Mouse (Mus musculus) heart, embryonic 11.5 days (tissue): ENCODE results near the gene Trio. TPM values are rescaled to one million over a fixed set of nuclear protein-coding genes. Genes with fewer than 3 reads are reported as not detected.

Experiments
- ATAC-seq: fragments of 200-750 bp; cut with Nextera tagmentation; replicated peaks from 2 replicates; pipeline ENCODE4 v1.8.0; 2017; ENCODE audit warnings: moderate library complexity; ENCODE audit not compliant: insufficient number of reproducible peaks, low FRiP score, low TSS enrichment
- H3K27ac ChIP-seq: fragments of 300-500 bp; sonication (generic); 2 replicates; pipeline ENCODE4 v1.5.1; 2014; ENCODE audit warnings: mild to moderate bottlenecking, low read depth, low read length
- H3K27me3 ChIP-seq: fragments of 300-500 bp; sonication (generic); 2 replicates; pipeline ENCODE4 v1.6.1; 2014; ENCODE audit warnings: mild to moderate bottlenecking, low read length, mixed read lengths; ENCODE audit not compliant: control insufficient read depth, insufficient read depth
- H3K36me3 ChIP-seq: fragments of 300-500 bp; sonication (generic); 2 replicates; pipeline ENCODE4 v1.6.1; 2014; ENCODE audit warnings: mild to moderate bottlenecking, low read length, moderate library complexity, mixed read lengths; ENCODE audit not compliant: control insufficient read depth, insufficient read depth
- H3K4me1 ChIP-seq: fragments of 300-500 bp; sonication (generic); 2 replicates; pipeline ENCODE4 v1.6.1; 2014; ENCODE audit warnings: low read length; ENCODE audit not compliant: control insufficient read depth, insufficient read depth
- H3K4me2 ChIP-seq: fragments of 300-500 bp; sonication (generic); 2 replicates; pipeline ENCODE4 v1.6.1; 2014; ENCODE audit warnings: mild to moderate bottlenecking, moderate library complexity
- H3K4me3 ChIP-seq: fragments of 300-500 bp; sonication (generic); 2 replicates; pipeline ENCODE4 v1.5.1; 2014; ENCODE audit warnings: low read depth, low read length
- H3K9ac ChIP-seq: fragments of 300-500 bp; sonication (generic); 2 replicates; pipeline ENCODE4 v1.6.1; 2014; ENCODE audit warnings: mild to moderate bottlenecking, low read depth, low read length, moderate library complexity
- H3K9me3 ChIP-seq: fragments of 300-500 bp; sonication (generic); replicated peaks from 2 replicates; pipeline ENCODE4 v1.6.1; 2016; ENCODE audit warnings: low read length; ENCODE audit not compliant: control insufficient read depth
- WGBS: fragments of 180-500 bp; shearing (Covaris S2); extraction: QIAGEN DNeasy Blood & Tissue Kit; methylation state at CpG from one replicate; pipeline ENCODE4 v1.1.7; 2014; ENCODE audit not compliant: insufficient replicate concordance; 5-methylcytosine and 5-hydroxymethylcytosine counted together
- polyA plus RNA-seq: library from polyadenylated mRNA; unstranded; fragments of >200 nt; fragmentation: Nextera tagmentation; extraction: Ambion mirVana; gene quantifications from 2 replicates; pipeline ENCODE4 v1.2.1, GENCODE M21; 2014

The Trio gene
- polyA plus RNA-seq, 1 experiment from 2014 or later = 28.5 TPM

DNA sequence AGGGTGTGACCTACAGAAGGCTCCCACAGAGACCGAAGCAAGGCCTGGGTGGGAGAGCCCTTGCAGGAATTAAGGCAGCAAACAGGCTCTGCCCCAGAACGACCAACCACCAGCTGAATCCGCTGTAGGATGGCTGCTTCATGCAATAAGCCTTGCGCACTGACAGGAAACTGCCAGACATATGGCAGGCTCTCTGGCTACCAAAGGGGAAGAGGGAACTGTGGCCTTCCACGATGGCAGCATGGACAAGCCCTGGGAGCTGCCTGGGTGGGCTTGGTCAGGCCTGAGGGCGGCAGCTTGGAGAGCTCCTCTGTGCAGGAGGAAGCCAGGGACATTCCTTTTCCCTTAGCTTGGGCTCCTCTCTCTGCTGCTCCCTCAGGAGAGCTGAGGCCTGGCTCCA, 159.6 kb downstream of the Trio start:
- Histone ChIP-seq H3K9me3 (no peaks in the 10 kb centered on the region), H3K4me3 (no peak overlapping the region), H3K9ac (no peak overlapping the region), H3K4me2 (no peak overlapping the region), H3K36me3 (peaks cover 11% of the 10 kb centered on the region), H3K27me3 (no peaks in the 10 kb centered on the region), H3K4me1 (peaks cover 3% of the 10 kb centered on the region; the same call in 1 of the 2 replicates), H3K27ac (no peak overlapping the region)
- 70% methylated on average over 6 of the region's 6 CpGs for WGBS
- ATAC-seq = no peak

DNA sequence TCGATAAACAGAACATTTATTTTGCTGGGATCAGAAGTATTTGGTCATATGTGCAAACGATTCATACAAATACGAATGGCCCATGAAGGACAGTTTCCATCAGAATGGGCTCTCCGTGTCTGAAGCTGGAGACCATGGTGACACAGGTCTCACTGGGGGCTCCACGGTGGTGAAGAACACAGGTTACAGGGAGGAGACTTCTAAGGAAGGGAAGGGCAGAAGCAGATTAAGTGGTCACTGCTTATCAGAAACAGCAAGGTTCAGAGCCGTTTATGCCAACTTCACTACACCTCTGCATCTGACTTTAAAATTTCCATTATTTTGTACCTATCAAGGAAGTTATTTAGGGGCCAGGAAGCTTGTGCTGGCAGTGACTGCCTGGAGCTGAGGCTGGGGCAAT, 161.3 kb downstream of the Trio start:
- Histone ChIP-seq H3K27me3 (no peaks in the 10 kb centered on the region), H3K9me3 (no peaks in the 10 kb centered on the region), H3K27ac (no peak overlapping the region), H3K9ac (no peak overlapping the region), H3K4me2 (no peak overlapping the region), H3K4me3 (no peak overlapping the region), H3K36me3 (peaks cover 3% of the 10 kb centered on the region; the same call in 1 of the 2 replicates), H3K4me1 (peaks cover 10% of the 10 kb centered on the region)
- ATAC-seq = no peak
- 82% methylated on average over 6 of the region's 6 CpGs for WGBS

DNA sequence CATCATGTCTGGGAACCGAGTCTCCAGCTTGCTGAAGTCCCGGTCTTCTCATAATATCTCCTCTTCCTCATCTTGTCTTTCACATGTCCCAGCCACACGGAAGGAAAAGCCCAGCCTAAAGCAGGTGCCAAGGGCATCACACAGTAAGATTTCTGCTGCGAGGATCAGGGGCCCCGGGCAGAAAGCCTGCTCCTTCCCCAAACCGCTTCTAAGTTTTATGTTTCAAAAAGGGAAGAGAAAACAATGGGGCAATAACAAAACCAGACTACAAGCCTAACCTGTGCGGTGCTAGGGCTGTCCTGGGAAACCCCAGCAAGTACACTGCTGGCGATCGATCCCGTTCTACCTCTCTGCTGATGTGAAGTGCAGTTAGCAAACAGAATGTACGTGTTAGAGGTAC, 162.7 kb downstream of the Trio start:
- H3K9me3 ChIP-seq = no peaks in the 10 kb centered on the region
- no peak overlapping the region for H3K4me2 ChIP-seq
- H3K27me3 ChIP-seq = no peaks in the 10 kb centered on the region
- H3K4me3 ChIP-seq = no peak overlapping the region
- H3K27ac ChIP-seq = no peak overlapping the region
- 84% methylated on average over 11 of the region's 11 CpGs for WGBS
- ATAC-seq = no peak
- H3K9ac ChIP-seq = no peak overlapping the region
- peaks cover 3% of the 10 kb centered on the region; the same call in 1 of the 2 replicates for H3K36me3 ChIP-seq
- H3K4me1 ChIP-seq = peaks cover 22% of the 10 kb centered on the region

DNA sequence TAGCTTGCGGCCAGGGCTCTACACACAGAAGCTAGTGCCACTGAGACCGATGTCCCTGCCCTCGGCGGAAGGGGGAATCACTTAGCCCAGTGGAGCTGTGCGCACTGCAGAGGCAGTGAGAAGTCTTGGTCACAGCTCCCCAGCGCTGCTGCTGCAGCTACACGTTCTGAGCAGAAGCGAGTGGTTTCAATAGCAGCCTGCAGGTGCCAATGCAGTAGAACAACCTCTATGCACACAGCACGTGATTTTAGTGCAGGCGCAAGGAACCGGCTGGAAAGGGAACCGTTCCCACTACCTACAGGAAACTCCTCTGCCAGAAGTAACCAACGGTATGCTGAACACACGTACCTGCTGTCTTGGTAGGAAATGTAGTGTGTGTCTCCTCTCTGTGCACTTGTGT, 165.2 kb downstream of the Trio start:
- ATAC-seq = no peak
- Histone ChIP-seq H3K27ac (no peak overlapping the region), H3K27me3 (no peaks in the 10 kb centered on the region), H3K36me3 (0 out of 2 replicates have a peak, but pooled peaks cover 3% of the 10 kb centered on the region), H3K4me1 (peaks cover 40% of the 10 kb centered on the region), H3K9me3 (no peaks in the 10 kb centered on the region), H3K4me2 (no peak overlapping the region), H3K9ac (no peak overlapping the region), H3K4me3 (no peak overlapping the region)
- WGBS = 89% methylated on average over 14 of the region's 14 CpGs

DNA sequence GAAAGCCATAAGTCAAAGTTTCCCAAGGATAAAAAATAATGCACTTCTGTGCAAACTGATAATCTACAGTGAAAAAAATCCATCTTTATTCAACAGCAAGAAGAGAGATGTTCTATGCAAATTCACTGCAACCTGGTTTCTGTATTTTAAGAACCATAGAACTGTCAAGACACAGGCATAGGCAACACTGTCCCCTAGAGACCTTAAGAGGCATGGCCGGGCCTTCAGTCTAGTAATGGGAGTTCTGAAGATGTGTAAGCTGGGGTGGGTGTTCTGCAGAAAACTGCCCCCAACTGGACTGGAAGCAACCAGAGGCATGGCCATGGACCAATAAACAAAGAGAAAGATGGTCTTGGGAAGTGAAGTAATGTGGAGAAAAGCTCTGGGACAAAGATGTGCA, 166.1 kb downstream of the Trio start:
- H3K4me3 ChIP-seq = no peak overlapping the region
- ATAC-seq = no peak
- peaks cover 1% of the 10 kb centered on the region for H3K36me3 ChIP-seq
- no peak overlapping the region for H3K9ac ChIP-seq
- peaks cover 40% of the 10 kb centered on the region for H3K4me1 ChIP-seq
- 0 out of 2 replicates have a peak overlapping the region, but pooled peaks have one; percentile 37 for H3K27ac ChIP-seq
- no peak overlapping the region for H3K4me2 ChIP-seq
- H3K27me3 ChIP-seq = no peaks in the 10 kb centered on the region
- H3K9me3 ChIP-seq = no peaks in the 10 kb centered on the region
- WGBS = 58% methylated on average over 1 of the region's 1 CpGs

DNA sequence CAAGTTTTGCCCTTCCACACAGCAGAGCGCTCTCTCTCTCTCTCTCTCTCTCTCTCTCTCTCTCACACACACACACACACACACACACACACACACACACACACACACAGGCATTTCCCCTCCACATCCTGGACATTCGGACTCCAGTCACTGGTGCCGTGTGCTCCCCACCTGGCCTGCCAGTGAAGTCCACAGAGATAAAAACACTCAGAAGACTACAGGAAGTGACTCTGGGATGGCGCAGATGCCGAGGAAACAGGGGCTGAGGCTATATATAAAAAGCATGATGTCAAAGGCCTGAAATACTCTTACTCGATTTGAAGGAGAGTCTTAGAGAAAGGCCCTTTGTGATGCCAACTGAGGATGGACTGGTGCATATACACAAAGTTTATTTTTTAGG, 166.5 kb downstream of the Trio start:
- Histone ChIP-seq H3K27ac (0 out of 2 replicates have a peak overlapping the region, but pooled peaks have one; percentile 22), H3K4me1 (peaks cover 40% of the 10 kb centered on the region), H3K9me3 (no peaks in the 10 kb centered on the region), H3K27me3 (no peaks in the 10 kb centered on the region), H3K36me3 (peaks cover 5% of the 10 kb centered on the region), H3K4me3 (no peak overlapping the region), H3K4me2 (no peak overlapping the region), H3K9ac (no peak overlapping the region)
- WGBS = 29% methylated on average over 6 of the region's 6 CpGs
- ATAC-seq = no peak

DNA sequence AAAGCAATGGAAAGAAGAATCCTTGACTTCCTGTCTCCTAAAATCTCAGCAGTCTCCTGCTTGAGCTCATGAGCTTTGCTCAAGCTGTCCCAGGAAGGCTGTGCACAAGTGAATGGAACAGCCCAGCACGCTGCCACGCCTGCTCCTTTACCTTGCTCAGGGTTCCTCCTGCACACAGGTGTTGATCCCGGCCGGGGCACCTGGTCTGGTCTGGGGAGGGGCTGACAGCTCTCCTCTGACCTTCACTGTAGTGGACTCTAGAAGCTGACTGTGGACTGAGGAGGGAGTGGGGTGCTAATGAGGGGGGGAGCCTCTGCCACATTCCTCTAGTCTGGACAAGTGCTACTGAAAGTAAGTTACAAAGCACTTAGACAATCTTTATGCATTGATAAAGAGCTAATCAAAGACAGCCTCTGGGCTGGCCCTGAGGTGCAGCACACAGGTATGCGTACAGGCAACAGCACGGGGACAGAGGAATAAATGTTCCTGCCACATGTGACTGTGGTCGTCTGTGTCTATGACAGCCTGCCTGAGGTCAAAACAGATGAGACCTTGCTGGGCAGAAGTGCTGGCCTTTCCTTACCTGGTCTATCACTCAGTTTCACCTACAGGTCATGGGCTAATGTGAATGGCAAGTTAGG, 167.3 kb downstream of the Trio start:
- H3K4me2 ChIP-seq = no peak overlapping the region
- 71% methylated on average over 7 of the region's 7 CpGs for WGBS
- no peaks in the 10 kb centered on the region for H3K27me3 ChIP-seq
- no peak overlapping the region for H3K27ac ChIP-seq
- no peaks in the 10 kb centered on the region for H3K9me3 ChIP-seq
- peaks cover 5% of the 10 kb centered on the region for H3K36me3 ChIP-seq
- no peak overlapping the region for H3K4me3 ChIP-seq
- ATAC-seq = no peak
- no peak overlapping the region for H3K9ac ChIP-seq
- H3K4me1 ChIP-seq = peaks cover 40% of the 10 kb centered on the region

DNA sequence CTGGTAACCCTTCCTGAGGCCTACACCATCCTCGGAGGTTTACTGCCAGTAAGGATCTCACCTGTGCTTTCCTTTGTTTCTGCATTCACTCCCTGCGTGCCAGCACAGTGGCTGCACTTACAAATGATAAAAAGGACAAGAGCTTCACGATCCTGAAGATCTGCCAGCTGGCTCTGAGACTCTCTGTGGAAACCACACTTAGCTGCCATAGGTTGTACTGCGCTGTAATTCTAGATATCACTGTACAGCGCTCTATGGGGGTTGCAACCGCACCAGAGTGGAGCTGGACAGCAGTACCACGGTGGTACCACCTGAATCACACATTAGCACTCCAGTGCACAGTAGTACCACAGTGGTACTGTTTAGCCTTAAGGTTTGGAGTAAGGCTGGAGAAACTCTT, 168.4 kb downstream of the Trio start:
- Histone ChIP-seq H3K4me1 (peaks cover 40% of the 10 kb centered on the region), H3K9me3 (no peaks in the 10 kb centered on the region), H3K36me3 (peaks cover 5% of the 10 kb centered on the region), H3K9ac (0 out of 2 replicates have a peak overlapping the region, but pooled peaks have one; percentile 22), H3K27ac (peak overlapping the region; percentile 22; the same call in 1 of the 2 replicates), H3K27me3 (no peaks in the 10 kb centered on the region), H3K4me3 (no peak overlapping the region), H3K4me2 (no peak overlapping the region)
- no peak for ATAC-seq
- 73% methylated on average over 7 of the region's 7 CpGs for WGBS
